Mouse (Mus musculus) stomach, embryonic 14.5 days (tissue): Measurements from ENCODE around the gene Abi3. TPM values are rescaled to one million over a fixed set of nuclear protein-coding genes. Genes with fewer than 3 reads are reported as not detected.
"Not testable (repeated sequence)": the region's sequence is repeated elsewhere in the genome, so short reads cannot be mapped to it uniquely, and the experiment has no call there.

Source experiments
- ATAC-seq: fragments of 200-750 bp; cut with Nextera tagmentation; 2 replicates; pipeline ENCODE4 v1.8.0; 2017; ENCODE audit warnings: low read depth, moderate TSS enrichment; ENCODE audit not compliant: insufficient number of reproducible peaks, insufficient read depth, low FRiP score
- H3K27ac ChIP-seq: fragments of 300-500 bp; sonication (generic); 2 replicates; pipeline ENCODE4 v1.5.1; 2014; ENCODE audit warnings: mild to moderate bottlenecking, low read length, moderate library complexity, mixed read lengths
- H3K27me3 ChIP-seq: fragments of 300-500 bp; sonication (generic); 2 replicates; pipeline ENCODE4 v1.6.1; 2014; ENCODE audit warnings: low read length, control low read depth, mixed read lengths; ENCODE audit not compliant: control insufficient read depth, insufficient read depth
- H3K36me3 ChIP-seq: fragments of 300-500 bp; sonication (generic); 2 replicates; pipeline ENCODE4 v1.6.1; 2014; ENCODE audit warnings: mild to moderate bottlenecking, control low read depth, low read length, moderate library complexity, mixed read lengths; ENCODE audit not compliant: control insufficient read depth, insufficient read depth
- H3K4me1 ChIP-seq: fragments of 300-500 bp; sonication (generic); 2 replicates; pipeline ENCODE4 v1.6.1; 2014; ENCODE audit warnings: low read length, control low read depth, mixed read lengths; ENCODE audit not compliant: control insufficient read depth, insufficient read depth
- H3K4me2 ChIP-seq: fragments of 300-500 bp; sonication (generic); replicated peaks from 2 replicates; pipeline ENCODE4 v1.6.1; 2014; ENCODE audit warnings: low read depth, low read length, control low read depth
- H3K4me3 ChIP-seq: fragments of 300-500 bp; sonication (generic); 2 replicates; pipeline ENCODE4 v1.5.1; 2014; ENCODE audit warnings: low read depth, low read length, control low read depth
- H3K9ac ChIP-seq: fragments of 300-500 bp; sonication (generic); replicated peaks from 2 replicates; pipeline ENCODE4 v1.6.1; 2014; ENCODE audit warnings: low read depth, mild to moderate bottlenecking, control low read depth, low read length, moderate library complexity, mixed read lengths
- H3K9me3 ChIP-seq: fragments of 300-500 bp; sonication (generic); 2 replicates; pipeline ENCODE4 v1.6.1; 2016; ENCODE audit warnings: low read depth, low read length, control low read depth; ENCODE audit not compliant: control insufficient read depth
- WGBS: fragments of 180-500 bp; shearing (Covaris S2); extraction: QIAGEN DNeasy Blood & Tissue Kit; methylation state at CpG from one replicate; pipeline ENCODE4 v1.1.7; 2014; 5-methylcytosine and 5-hydroxymethylcytosine counted together
- polyA plus RNA-seq: library from polyadenylated mRNA; unstranded; fragments of >200 nt; fragmentation: Nextera tagmentation; extraction: Ambion mirVana; gene quantifications from 2 replicates; pipeline ENCODE4 v1.2.1, GENCODE M21; 2014

The Abi3 gene
- 2.9 and 3.7 TPM in 2 replicates for polyA plus RNA-seq

DNA sequence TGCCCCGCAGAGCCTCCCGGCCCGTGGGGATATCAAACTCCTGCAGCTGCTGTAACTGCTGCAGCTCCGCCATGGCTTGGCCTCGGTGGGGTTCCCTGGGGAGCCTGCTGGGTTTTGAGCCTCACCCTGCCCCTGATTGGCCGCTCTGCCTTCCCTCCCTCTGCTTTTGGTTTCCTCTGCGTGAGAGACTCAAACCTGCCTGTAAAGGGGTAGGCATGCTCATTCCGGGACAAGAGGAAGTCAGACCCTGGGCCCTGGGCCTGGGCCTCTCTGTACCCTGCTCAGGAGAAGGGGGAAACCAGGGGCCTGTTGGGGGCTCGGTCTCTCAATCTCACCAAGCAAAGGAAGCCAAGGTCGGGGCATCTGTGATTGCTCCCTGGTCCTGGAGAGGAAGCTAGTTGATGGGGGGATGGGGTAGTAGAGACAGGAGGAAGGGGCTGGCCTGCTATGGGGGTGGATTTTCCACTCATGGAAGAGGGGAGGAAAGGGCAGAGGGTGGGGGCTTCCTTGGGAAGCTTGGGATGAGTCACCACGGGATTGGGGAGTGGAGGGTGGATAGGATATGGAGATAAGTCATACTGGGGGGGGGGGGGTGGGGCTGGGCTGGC is at the start of gene Abi3:
Abi3 (minus strand) TSS at position 403 of the 608 bp plus-strand sequence.
- H3K4me3 ChIP-seq, result peak within 1 kb of the TSS; percentile 6; the same call in 1 of the 2 replicates
- H3K36me3 ChIP-seq, result no peaks in the 10 kb centered on the region
- peak within 1 kb of the TSS; percentile 39; the same call in 1 of the 2 replicates for H3K27ac ChIP-seq
- H3K4me2 ChIP-seq, result peak within 1 kb of the TSS; percentile 18; the same call in 1 of the 2 replicates
- H3K4me1 ChIP-seq, result peaks cover 8% of the 10 kb centered on the region; the same call in 1 of the 2 replicates
- H3K27me3 ChIP-seq, result no peaks in the 10 kb centered on the region
- no peak within 1 kb of the TSS for H3K9ac ChIP-seq
- H3K9me3 ChIP-seq, result no peaks in the 10 kb centered on the region
- peak; percentile 33; the same call in 1 of the 2 replicates for ATAC-seq
- 17% methylated on average over 11 of the region's 11 CpGs for WGBS

- Histone ChIP-seq H3K36me3 (no peaks in the 10 kb centered on the region), H3K4me2 (no peak overlapping the region), H3K27ac (no peak overlapping the region), H3K4me3 (no peak overlapping the region), H3K9me3 (no peaks in the 10 kb centered on the region), H3K4me1 (no peaks in the 10 kb centered on the region), H3K9ac (no peak overlapping the region), H3K27me3 (no peaks in the 10 kb centered on the region)
- ATAC-seq, result no peak
- WGBS, result 68% methylated on average over 2 of the region's 2 CpGs
Observed at GRCm38 (mm10) chr11:95890462-95891051, 48.3 kb upstream of the Abi3 start.

DNA sequence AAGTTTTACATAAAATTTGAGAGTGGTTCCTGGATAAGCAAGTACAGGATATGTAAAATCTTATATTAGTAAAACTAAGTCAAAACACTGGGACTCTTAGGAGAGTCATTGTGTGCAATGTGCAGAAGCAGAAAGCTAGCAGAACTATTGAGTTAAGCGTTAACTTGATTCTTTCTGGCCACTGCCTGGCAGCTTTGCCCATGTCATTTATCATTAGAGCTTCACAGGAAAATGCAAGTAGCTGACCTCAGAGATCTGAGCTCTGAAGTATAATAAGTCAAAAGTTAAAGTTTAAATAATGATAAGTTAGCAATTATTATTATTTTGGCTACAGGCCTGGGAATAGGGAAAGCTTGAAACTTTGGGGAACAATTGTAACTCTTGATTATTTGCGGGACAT is 37.6 kb upstream of the Abi3 start:
- not testable (repeated sequence) for H3K36me3 ChIP-seq, ATAC-seq, H3K27ac ChIP-seq, H3K4me1 ChIP-seq, H3K4me2 ChIP-seq, H3K9me3 ChIP-seq, H3K9ac ChIP-seq, H3K27me3 ChIP-seq, H3K4me3 ChIP-seq
- 59% methylated on average over 2 of the region's 2 CpGs for WGBS

DNA sequence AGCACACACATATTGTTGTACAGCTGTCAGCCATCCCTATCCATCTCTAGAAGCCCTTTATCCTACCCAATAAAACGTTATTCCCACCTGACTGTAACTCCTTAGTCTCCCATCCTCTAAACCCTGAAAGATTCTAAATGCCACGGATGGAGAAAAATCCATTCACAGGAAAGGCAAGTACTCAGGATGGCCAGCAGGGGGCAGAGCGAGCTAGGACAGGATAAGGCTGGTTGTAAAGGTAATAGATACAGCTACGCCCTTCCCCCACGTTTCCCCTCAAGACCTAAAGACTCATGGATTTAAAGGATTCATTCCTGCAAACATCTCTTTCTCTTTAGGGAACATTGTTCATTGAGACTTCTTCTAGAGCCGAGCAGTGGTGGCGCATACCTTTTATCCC is 34.0 kb upstream of the Abi3 start:
- Histone ChIP-seq H3K27ac (no peak overlapping the region), H3K4me3 (no peak overlapping the region), H3K4me2 (no peak overlapping the region), H3K27me3 (no peaks in the 10 kb centered on the region), H3K9ac (no peak overlapping the region), H3K36me3 (no peaks in the 10 kb centered on the region), H3K9me3 (no peaks in the 10 kb centered on the region), H3K4me1 (no peaks in the 10 kb centered on the region)
- ATAC-seq, result no peak
- 19% methylated on average over 7 of the region's 7 CpGs for WGBS

GRCm38 (mm10) chr11:95875804-95876203 is 33.5 kb upstream of the Abi3 start:
- WGBS, result 32% methylated on average over 9 of the region's 9 CpGs
- H3K27me3 ChIP-seq, result no peaks in the 10 kb centered on the region
- no peak for ATAC-seq
- no peak overlapping the region for H3K27ac ChIP-seq
- no peak overlapping the region for H3K4me3 ChIP-seq
- no peak overlapping the region for H3K9ac ChIP-seq
- no peak overlapping the region for H3K4me2 ChIP-seq
- H3K9me3 ChIP-seq, result no peaks in the 10 kb centered on the region
- H3K36me3 ChIP-seq, result no peaks in the 10 kb centered on the region
- no peaks in the 10 kb centered on the region for H3K4me1 ChIP-seq

DNA sequence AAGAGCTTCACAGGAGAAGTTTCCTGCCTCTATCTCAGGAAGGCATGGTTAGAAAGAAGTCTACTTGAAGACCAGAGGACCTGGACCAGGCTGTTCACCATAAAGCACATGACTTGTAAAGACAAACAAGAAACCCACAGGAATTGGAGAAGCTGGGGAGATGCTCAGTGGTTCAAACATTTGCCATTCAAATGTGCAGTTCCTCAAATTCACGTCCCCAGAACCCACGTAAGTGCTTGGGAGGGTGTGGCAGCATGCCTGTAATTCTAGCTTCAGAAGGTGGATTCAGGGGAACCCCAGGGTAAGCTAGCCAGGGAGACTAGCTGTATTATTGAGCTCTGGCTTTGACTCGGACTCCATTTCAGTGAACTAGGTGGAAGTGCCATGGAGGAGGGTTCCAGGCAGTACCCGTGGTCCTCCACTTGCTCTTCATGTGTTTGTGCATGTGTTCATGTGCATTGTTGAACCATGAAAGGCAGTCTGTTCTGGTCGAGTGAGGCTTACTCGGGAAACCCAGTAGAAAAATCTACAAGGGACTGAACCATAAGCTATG is 27.7 kb upstream of the Abi3 start:
- Histone ChIP-seq H3K27me3 (no peaks in the 10 kb centered on the region), H3K4me2 (no peak overlapping the region), H3K27ac (no peak overlapping the region), H3K4me3 (no peak overlapping the region), H3K4me1 (no peaks in the 10 kb centered on the region), H3K36me3 (no peaks in the 10 kb centered on the region), H3K9me3 (no peaks in the 10 kb centered on the region), H3K9ac (no peak overlapping the region)
- WGBS, result 66% methylated on average over 6 of the region's 6 CpGs
- no peak for ATAC-seq

- no peak for ATAC-seq
- Histone ChIP-seq H3K9me3 (no peaks in the 10 kb centered on the region), H3K4me2 (no peak overlapping the region), H3K27ac (no peak overlapping the region), H3K4me1 (no peaks in the 10 kb centered on the region), H3K36me3 (no peaks in the 10 kb centered on the region), H3K27me3 (no peaks in the 10 kb centered on the region), H3K4me3 (no peak overlapping the region), H3K9ac (no peak overlapping the region)
- WGBS, result 64% methylated on average over 4 of the region's 4 CpGs
Observed at GRCm38 (mm10) chr11:95869442-95869841, 27.2 kb upstream of the Abi3 start.

DNA sequence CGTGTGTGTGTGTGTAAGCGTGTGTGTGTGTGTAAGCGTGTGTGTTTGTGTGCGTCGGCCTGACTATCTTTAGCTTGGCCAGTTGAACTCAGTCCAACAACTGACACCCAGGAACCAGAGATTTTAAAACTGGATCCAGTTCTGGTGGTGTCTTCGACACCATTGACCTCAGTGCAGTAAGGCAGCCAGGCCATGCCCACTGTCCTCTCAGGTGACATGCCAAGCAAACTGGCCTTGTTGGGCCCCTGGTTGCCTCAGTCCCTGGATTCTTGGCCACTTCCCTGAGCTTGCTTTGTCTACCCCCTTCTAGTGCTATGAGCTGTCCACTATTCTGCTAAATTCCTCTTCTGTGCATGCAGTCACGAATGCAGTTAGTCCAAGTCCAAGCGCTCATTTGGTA is 19.1 kb upstream of the Abi3 start:
- peaks cover 13% of the 10 kb centered on the region; the same call in 1 of the 2 replicates for H3K4me1 ChIP-seq
- no peak for ATAC-seq
- H3K27ac ChIP-seq, result no peak overlapping the region
- H3K27me3 ChIP-seq, result no peaks in the 10 kb centered on the region
- no peaks in the 10 kb centered on the region for H3K9me3 ChIP-seq
- H3K36me3 ChIP-seq, result no peaks in the 10 kb centered on the region
- 95% methylated on average over 8 of the region's 8 CpGs for WGBS
- H3K4me3 ChIP-seq, result no peak overlapping the region
- no peak overlapping the region for H3K4me2 ChIP-seq
- no peak overlapping the region for H3K9ac ChIP-seq
